Mouse (Mus musculus) stomach, postnatal 0 days (tissue): Measurements from ENCODE around the gene Atp2a1. TPM values are rescaled to one million over a fixed set of nuclear protein-coding genes. Genes with fewer than 3 reads are reported as not detected.
"Not testable (repeated sequence)": the region's sequence is repeated elsewhere in the genome, so short reads cannot be mapped to it uniquely, and the experiment has no call there.

ENCODE experiments used
- ATAC-seq: fragments of 200-750 bp; cut with Nextera tagmentation; 2 replicates; pipeline ENCODE4 v1.8.0; 2017; ENCODE audit not compliant: low FRiP score, low TSS enrichment
- DNase-seq: peaks from one replicate; pipeline ENCODE4 v3.0.0-alpha.2; 2016; ENCODE audit warnings: low spot score
- H3K27ac ChIP-seq: fragments of 300-500 bp; sonication (generic); replicated peaks from 2 replicates; pipeline ENCODE4 v1.5.1; 2014; ENCODE audit warnings: mild to moderate bottlenecking, control low read depth
- H3K27me3 ChIP-seq: fragments of 300-500 bp; sonication (generic); 2 replicates; pipeline ENCODE4 v1.6.1; 2014; ENCODE audit warnings: low read length; ENCODE audit not compliant: control insufficient read depth, insufficient read depth
- H3K36me3 ChIP-seq: fragments of 300-500 bp; sonication (generic); 2 replicates; pipeline ENCODE4 v1.6.1; 2014; ENCODE audit warnings: low read length, mixed read lengths; ENCODE audit not compliant: control insufficient read depth, insufficient read depth
- H3K4me1 ChIP-seq: fragments of 300-500 bp; sonication (generic); replicated peaks from 2 replicates; pipeline ENCODE4 v1.6.1; 2014; ENCODE audit warnings: antibody characterized with exemption; ENCODE audit not compliant: control insufficient read depth, insufficient read depth
- H3K4me2 ChIP-seq: fragments of 300-500 bp; sonication (generic); replicated peaks from 2 replicates; pipeline ENCODE4 v1.6.1; 2014; ENCODE audit warnings: low read depth, mild to moderate bottlenecking, control low read depth, moderate library complexity
- H3K4me3 ChIP-seq: fragments of 300-500 bp; sonication (generic); 2 replicates; pipeline ENCODE4 v1.5.1; 2014; ENCODE audit warnings: low read depth, low read length, control low read depth
- H3K9ac ChIP-seq: fragments of 300-500 bp; sonication (generic); 2 replicates; pipeline ENCODE4 v1.6.1; 2014; ENCODE audit warnings: mild to moderate bottlenecking, low read length, control low read depth, mixed read lengths
- H3K9me3 ChIP-seq: fragments of 300-500 bp; sonication (generic); 2 replicates; pipeline ENCODE4 v1.6.1; 2016; ENCODE audit warnings: low read length; ENCODE audit not compliant: control insufficient read depth
- CTCF ChIP-seq: IDR thresholded peaks from 2 replicates; pipeline ENCODE4 v1.5.1; 2016; ENCODE audit warnings: antibody characterized with exemption, low read depth, mild to moderate bottlenecking, moderate library complexity
- EP300 ChIP-seq: optimal IDR thresholded peaks from 2 replicates; pipeline ENCODE3; 2016; ENCODE audit warnings: antibody characterized with exemption
- WGBS: fragments of 180-500 bp; shearing (Covaris S2); extraction: QIAGEN DNeasy Blood & Tissue Kit; methylation state at CpG from one replicate; pipeline ENCODE4 v1.1.7; 2014; 5-methylcytosine and 5-hydroxymethylcytosine counted together
- polyA plus RNA-seq: library from polyadenylated mRNA; unstranded; fragments of >200 nt; fragmentation: Nextera tagmentation; extraction: Ambion mirVana; gene quantifications from 2 replicates; pipeline ENCODE4 v1.2.1, GENCODE M21; 2015

Atp2a1 gene
- polyA plus RNA-seq, 1 experiment from 2014 or later, result 0.59 TPM

GRCm38 (mm10) chr7:126416615-126417014 is 46.3 kb downstream of the Atp2a1 start:
- Histone ChIP-seq H3K4me1 (no peaks in the 10 kb centered on the region), H3K4me2 (no peak overlapping the region), H3K27ac (no peak overlapping the region), H3K9me3 (no peaks in the 10 kb centered on the region), H3K9ac (no peak overlapping the region), H3K27me3 (no peaks in the 10 kb centered on the region), H3K36me3 (no peaks in the 10 kb centered on the region), H3K4me3 (no peak overlapping the region)
- DNase-seq (no peak), ATAC-seq (no peak)
- TF ChIP-seq EP300, result no peak
- no peak for TF ChIP-seq CTCF
- WGBS, result 67% methylated on average over 2 of the region's 2 CpGs

- Histone ChIP-seq H3K9me3 (no peaks in the 10 kb centered on the region), H3K36me3 (no peaks in the 10 kb centered on the region), H3K27me3 (no peaks in the 10 kb centered on the region), H3K4me3 (no peak within 1 kb of the TSS), H3K27ac (no peak within 1 kb of the TSS), H3K9ac (no peak within 1 kb of the TSS), H3K4me2 (no peak within 1 kb of the TSS), H3K4me1 (no peaks in the 10 kb centered on the region)
- no peak for TF ChIP-seq CTCF
- no peak for TF ChIP-seq EP300
- ATAC-seq, result no peak
- 89% methylated on average over 6 of the region's 6 CpGs for WGBS
- no peak for DNase-seq
Measured at GRCm38 (mm10) chr7:126414725-126415124, 48.2 kb downstream of the Atp2a1 start, which contains the start of gene Cd19. TSS of gene Cd19 (minus strand) at chr7:126414889.

GRCm38 (mm10) chr7:126411061-126411460 is 51.8 kb downstream of the Atp2a1 start:
- WGBS, result 93% methylated on average over 4 of the region's 4 CpGs
- H3K9ac ChIP-seq, result no peak overlapping the region
- no peaks in the 10 kb centered on the region for H3K36me3 ChIP-seq
- ATAC-seq (no peak), DNase-seq (no peak)
- TF ChIP-seq EP300 (no peak), CTCF (no peak)
- H3K27me3 ChIP-seq, result no peaks in the 10 kb centered on the region
- H3K27ac ChIP-seq, result no peak overlapping the region
- H3K4me1 ChIP-seq, result no peaks in the 10 kb centered on the region
- no peak overlapping the region for H3K4me2 ChIP-seq
- H3K9me3 ChIP-seq, result no peaks in the 10 kb centered on the region
- H3K4me3 ChIP-seq, result no peak overlapping the region

GRCm38 (mm10) chr7:126408686-126409085 is 54.2 kb downstream of the Atp2a1 start:
- no peak for DNase-seq
- Histone ChIP-seq H3K27me3 (no peaks in the 10 kb centered on the region), H3K36me3 (no peaks in the 10 kb centered on the region), H3K9me3 (no peaks in the 10 kb centered on the region), H3K4me1 (no peaks in the 10 kb centered on the region), H3K4me2 (no peak overlapping the region), H3K4me3 (no peak overlapping the region), H3K27ac (no peak overlapping the region), H3K9ac (no peak overlapping the region)
- WGBS, result 72% methylated on average over 2 of the region's 2 CpGs
- ATAC-seq, result no peak
- no peak for TF ChIP-seq EP300
- TF ChIP-seq CTCF, result no peak

- H3K36me3 ChIP-seq, H3K9ac ChIP-seq, H3K4me3 ChIP-seq, H3K27ac ChIP-seq, DNase-seq, H3K4me1 ChIP-seq, H3K4me2 ChIP-seq, ATAC-seq, H3K9me3 ChIP-seq, H3K27me3 ChIP-seq: not testable (repeated sequence)
- WGBS, result 75% methylated on average over 6 of the region's 8 CpGs
Measured at GRCm38 (mm10) chr7:126402518-126402917, 60.4 kb downstream of the Atp2a1 start.

GRCm38 (mm10) chr7:126399548-126399947 is 63.4 kb downstream of the Atp2a1 start:
- H3K9ac ChIP-seq, result no peak overlapping the region
- H3K4me3 ChIP-seq, result no peak overlapping the region

More at GRCm38 (mm10) chr7:126399548-126399947, 63.4 kb downstream of the Atp2a1 start:
- ATAC-seq (no peak), DNase-seq (peak; percentile 88)
- TF ChIP-seq CTCF (peak; percentile 93), EP300 (no peak)
- Histone ChIP-seq H3K4me1 (no peaks in the 10 kb centered on the region), H3K9me3 (no peaks in the 10 kb centered on the region), H3K27ac (no peak overlapping the region), H3K27me3 (no peaks in the 10 kb centered on the region), H3K4me2 (no peak overlapping the region), H3K36me3 (no peaks in the 10 kb centered on the region)
- WGBS, result 9% methylated on average over 5 of the region's 5 CpGs
